Comparison of ENCODE assay signal across 8 mouse cellular contexts in the genomic region with DNA sequence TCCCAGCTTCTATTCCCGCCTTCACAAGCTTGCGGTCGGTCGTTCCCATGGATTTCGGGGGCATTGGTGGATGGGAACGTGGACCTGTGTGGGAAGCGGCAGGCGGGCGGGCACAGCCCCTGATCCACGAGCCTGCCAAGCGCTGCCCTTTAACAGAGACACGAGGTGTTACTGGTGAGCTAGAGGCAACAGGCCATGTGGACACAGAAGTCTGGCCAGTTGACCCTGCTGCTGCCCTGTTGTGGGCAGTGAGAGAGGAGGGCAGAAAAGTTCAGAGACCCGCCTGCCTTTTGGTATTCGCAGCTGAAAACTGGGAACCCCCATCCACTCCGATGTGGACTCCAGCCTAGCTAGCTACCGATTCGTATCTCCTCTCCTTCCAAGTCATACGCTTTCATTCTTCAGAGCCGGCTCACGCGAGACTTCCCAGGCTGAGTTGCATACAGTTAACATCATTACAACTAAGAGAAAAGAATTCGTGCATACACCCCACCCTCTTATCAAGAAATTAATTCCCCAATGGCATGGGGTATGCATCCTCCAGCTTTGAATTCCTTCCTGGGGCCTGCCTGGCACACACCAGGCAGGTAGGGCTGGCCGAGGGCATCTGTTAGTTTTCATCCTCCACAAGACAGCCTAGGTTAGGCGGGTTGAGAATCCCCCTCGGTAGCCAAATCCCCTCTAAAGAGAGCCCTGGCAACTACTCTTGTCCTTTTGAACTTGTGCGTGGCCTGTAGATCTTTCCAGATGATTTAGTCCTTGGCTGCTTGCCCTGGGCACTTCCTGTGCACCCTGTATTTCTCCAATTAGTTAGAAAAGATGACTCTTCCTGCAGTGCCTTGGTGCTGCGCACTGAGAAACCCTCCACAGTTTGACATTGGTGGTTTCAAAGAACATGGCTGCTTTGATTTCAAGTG. TPM values are rescaled to one million over a fixed set of nuclear protein-coding genes. Genes with fewer than 3 reads are reported as not detected.
DNase-seq lines count a peak whose midpoint lies in the region; ATAC-seq lines count a peak whose summit lies in the region.

No protein-coding gene starts in this region.

- 18% methylated on average over 27 of the region's 27 CpGs for WGBS in forebrain, embryonic 10.5 days
- 14% methylated on average over 27 of the region's 27 CpGs for WGBS in hindbrain, embryonic 13.5 days
- 16% methylated on average over 27 of the region's 27 CpGs for WGBS in limb, embryonic 10.5 days
- 15% methylated on average over 27 of the region's 27 CpGs for WGBS in midbrain, embryonic 14.5 days

- H3K4me2 ChIP-seq in hindbrain, embryonic 13.5 days: peak overlapping the region; percentile 79
- H3K4me2 ChIP-seq in midbrain, embryonic 14.5 days (ENCODE audit: low read length): peak overlapping the region; percentile 78

- peak overlapping the region; percentile 76 for H3K9ac ChIP-seq in hindbrain, embryonic 13.5 days
- peak overlapping the region; percentile 57 for H3K9ac ChIP-seq in midbrain, embryonic 14.5 days (replicated peaks; ENCODE audit: low read length)

- H3K4me1 ChIP-seq in forebrain, embryonic 10.5 days: peaks cover 35% of the 10 kb centered on the region
- peaks cover 29% of the 10 kb centered on the region for H3K4me1 ChIP-seq in hindbrain, embryonic 13.5 days (replicated peaks)
- peaks cover 34% of the 10 kb centered on the region for H3K4me1 ChIP-seq in limb, embryonic 10.5 days
- H3K4me1 ChIP-seq in midbrain, embryonic 14.5 days (ENCODE audit: control insufficient read depth, insufficient read depth, low read length): peaks cover 24% of the 10 kb centered on the region

- peaks cover 78% of the 10 kb centered on the region for H3K27me3 ChIP-seq in forebrain, embryonic 10.5 days (ENCODE audit: poor library complexity, severe bottlenecking)
- 0 out of 2 replicates have a peak, but pooled peaks cover 10% of the 10 kb centered on the region for H3K27me3 ChIP-seq in hindbrain, embryonic 13.5 days
- H3K27me3 ChIP-seq in limb, embryonic 10.5 days (ENCODE audit: low read depth, poor library complexity, severe bottlenecking): peaks cover 55% of the 10 kb centered on the region
- H3K27me3 ChIP-seq in midbrain, embryonic 14.5 days (ENCODE audit: control insufficient read depth, insufficient read depth, low read length): no peaks in the 10 kb centered on the region

- ATAC-seq in hindbrain, embryonic 13.5 days (ENCODE audit: low FRiP score): peak; percentile 31
- ATAC-seq in midbrain, embryonic 14.5 days (ENCODE audit: low FRiP score, low TSS enrichment): peak; percentile 3; the same call in 1 of the 2 replicates

- no peaks in the 10 kb centered on the region for H3K9me3 ChIP-seq in forebrain, embryonic 10.5 days
- H3K9me3 ChIP-seq in hindbrain, embryonic 13.5 days: no peaks in the 10 kb centered on the region
- H3K9me3 ChIP-seq in limb, embryonic 10.5 days (replicated peaks): no peaks in the 10 kb centered on the region
- no peaks in the 10 kb centered on the region for H3K9me3 ChIP-seq in midbrain, embryonic 14.5 days (ENCODE audit: control insufficient read depth, low read length)

- H3K4me3 ChIP-seq in forebrain, embryonic 10.5 days: peak overlapping the region; percentile 60
- H3K4me3 ChIP-seq in hindbrain, embryonic 13.5 days: peak overlapping the region; percentile 43
- peak overlapping the region; percentile 51 for H3K4me3 ChIP-seq in limb, embryonic 10.5 days
- peak overlapping the region; percentile 41 for H3K4me3 ChIP-seq in midbrain, embryonic 14.5 days (replicated peaks; ENCODE audit: low read depth, low read length)

- peak overlapping the region; percentile 85 for H3K27ac ChIP-seq in forebrain, embryonic 10.5 days
- H3K27ac ChIP-seq in hindbrain, embryonic 13.5 days: peak overlapping the region; percentile 83
- peak overlapping the region; percentile 72 for H3K27ac ChIP-seq in limb, embryonic 10.5 days
- peak overlapping the region; percentile 77 for H3K27ac ChIP-seq in midbrain, embryonic 14.5 days (replicated peaks; ENCODE audit: low read depth, low read length)

- no peaks in the 10 kb centered on the region for H3K36me3 ChIP-seq in forebrain, embryonic 10.5 days (replicated peaks)
- no peaks in the 10 kb centered on the region for H3K36me3 ChIP-seq in hindbrain, embryonic 13.5 days
- H3K36me3 ChIP-seq in limb, embryonic 10.5 days: no peaks in the 10 kb centered on the region
- no peaks in the 10 kb centered on the region for H3K36me3 ChIP-seq in midbrain, embryonic 14.5 days (ENCODE audit: control insufficient read depth, insufficient read depth, low read length)

- peak; percentile 51 to 68 for DNase-seq in heart, adult 18-20 months
- no peak for DNase-seq in heart, adult 8-10 months (ENCODE audit: low spot score)
- peak; percentile 61 for DNase-seq in adrenal gland, adult 8-10 months
- no peak for DNase-seq in forebrain, embryonic 10.5 days (ENCODE audit: extremely low spot score, low spot score)
- DNase-seq in limb, embryonic 10.5 days (ENCODE audit: low spot score): peak; percentile 62
- peak; percentile 65 for DNase-seq in midbrain, embryonic 14.5 days
- DNase-seq in spleen, postnatal 36 days (ENCODE audit: low spot score in 2 of 2): no peak

RNA-seq across cellular contexts. Expression of gene Optc, which starts 1.1 kb away (rescaled TPM):
- under 1 TPM; 0.23 to 0.37 TPM for total RNA-seq in heart, adult 18-20 months (2021)
- under 1 TPM in 2 of 4 experiments, not detected in 2; 0.31 to 0.44 TPM for total RNA-seq in heart, adult 8-10 months (2022)
- total RNA-seq in adrenal gland, adult 8-10 months (2022): 1 to 10 TPM; 1.0 to 2.2 (median 1.4) TPM
- 1.2 and 2.3 TPM in 2 replicates for polyA plus RNA-seq in forebrain, embryonic 10.5 days (2016; fragmentation: Nextera tagmentation; extraction: Ambion mirVana)
- 2.7 and 3.6 TPM in 2 replicates for polyA plus RNA-seq in hindbrain, embryonic 13.5 days (2015; fragmentation: Nextera tagmentation; extraction: Ambion mirVana)
- polyA plus RNA-seq in limb, embryonic 10.5 days (2016; fragmentation: Nextera tagmentation; extraction: Ambion mirVana): 0.24 and 0.41 TPM in 2 replicates
- 3.5 and 4.5 TPM in 2 replicates for polyA plus RNA-seq in midbrain, embryonic 14.5 days (2014; fragmentation: Nextera tagmentation; extraction: Ambion mirVana)

RNA-seq across cellular contexts. Expression of gene Prelp, which starts 12.3 kb away (rescaled TPM):
- total RNA-seq in heart, adult 18-20 months (2021): 10 to 100 TPM; 23.4 to 28.7 TPM
- total RNA-seq in heart, adult 8-10 months (2022): 10 to 100 TPM; 26.0 to 28.4 (median 27.1) TPM
- 100 to 1,000 TPM in 1 of 4 experiments, 10 to 100 TPM in 3; 40.0 to 103 (median 53.5) TPM for total RNA-seq in adrenal gland, adult 8-10 months (2022)
- 0.36 and 0.90 TPM in 2 replicates for polyA plus RNA-seq in forebrain, embryonic 10.5 days (2016; fragmentation: Nextera tagmentation; extraction: Ambion mirVana)
- 10.2 and 14.8 TPM in 2 replicates for polyA plus RNA-seq in hindbrain, embryonic 13.5 days (2015; fragmentation: Nextera tagmentation; extraction: Ambion mirVana)
- 0.18 and 0.56 TPM in 2 replicates for polyA plus RNA-seq in limb, embryonic 10.5 days (2016; fragmentation: Nextera tagmentation; extraction: Ambion mirVana)
- polyA plus RNA-seq in midbrain, embryonic 14.5 days (2014; fragmentation: Nextera tagmentation; extraction: Ambion mirVana): 7.1 and 8.7 TPM in 2 replicates

Comparison
In these comparisons a context has a peak if more than half of its experiments do, and no peak if none do; other contexts are left out.
1. DNase-seq: peak in heart, adult 18-20 months (2 of 2), adrenal gland, adult 8-10 months (single experiment), limb, embryonic 10.5 days (single experiment) and midbrain, embryonic 14.5 days (single experiment); none in heart, adult 8-10 months (single experiment), forebrain, embryonic 10.5 days (single experiment) and spleen, postnatal 36 days (0 of 2).
2. Peak in every context shown above with its lines, with median percentiles within 50 percentile points of each other: H3K27ac ChIP-seq and H3K4me3 ChIP-seq.